Mouse (Mus musculus) embryonic fibroblast, embryonic 13.5 days (primary cell): Measurements from ENCODE around the gene Prr36.

Experiments used
- CTCF ChIP-seq: IDR thresholded peaks from 2 replicates; pipeline ENCODE4 v1.5.1; 2011; ENCODE audit warnings: mild to moderate bottlenecking, control low read depth, low read length, moderate library complexity, borderline replicate concordance; ENCODE audit not compliant: insufficient read depth
- POLR2A ChIP-seq: IDR thresholded peaks from 2 replicates; pipeline ENCODE4 v1.6.1; 2011; ENCODE audit warnings: low read depth, mild to moderate bottlenecking, control low read depth, low read length, moderate library complexity

GRCm38 (mm10) chr8:4259125-4259804, 42.0 kb upstream of the Prr36 start, which contains the start of gene Ctxn1:
- TF ChIP-seq POLR2A, result peak; percentile 90
- no peak for TF ChIP-seq CTCF
